Mouse (Mus musculus) kidney, postnatal 0 days (tissue): ENCODE measurements around the gene Frat1. TPM values are rescaled to one million over a fixed set of nuclear protein-coding genes. Genes with fewer than 3 reads are reported as not detected.

Experiments used
- ATAC-seq: fragments of 200-750 bp; cut with Nextera tagmentation; replicated peaks from 2 replicates; pipeline ENCODE4 v1.8.0; 2017; ENCODE audit warnings: low read depth, moderate number of reproducible peaks, moderate TSS enrichment, moderate library complexity; ENCODE audit not compliant: low FRiP score
- DNase-seq: peaks from one replicate; pipeline ENCODE4 v3.0.0-alpha.2; 2016; ENCODE audit warnings: low spot score
- H3K27ac ChIP-seq: fragments of 300-500 bp; sonication (generic); 2 replicates; pipeline ENCODE4 v1.5.1; 2014; ENCODE audit warnings: mild to moderate bottlenecking
- H3K27me3 ChIP-seq: fragments of 300-500 bp; sonication (generic); 2 replicates; pipeline ENCODE4 v1.6.1; 2014; ENCODE audit warnings: low read length, mixed read lengths; ENCODE audit not compliant: insufficient read depth
- H3K36me3 ChIP-seq: fragments of 300-500 bp; sonication (generic); 2 replicates; pipeline ENCODE4 v1.6.1; 2014; ENCODE audit warnings: low read length, mixed read lengths; ENCODE audit not compliant: insufficient read depth
- H3K4me1 ChIP-seq: fragments of 300-500 bp; sonication (generic); replicated peaks from 2 replicates; pipeline ENCODE4 v1.6.1; 2014; ENCODE audit warnings: antibody characterized with exemption, low read length, mixed read lengths; ENCODE audit not compliant: insufficient read depth
- H3K4me2 ChIP-seq: fragments of 300-500 bp; sonication (generic); 2 replicates; pipeline ENCODE4 v1.6.1; 2014; ENCODE audit warnings: mild to moderate bottlenecking, low read length, moderate library complexity, mixed read lengths
- H3K4me3 ChIP-seq: fragments of 300-500 bp; sonication (generic); replicated peaks from 2 replicates; pipeline ENCODE4 v1.5.1; 2014; ENCODE audit warnings: low read depth, low read length
- H3K9ac ChIP-seq: fragments of 300-500 bp; sonication (generic); 2 replicates; pipeline ENCODE4 v1.6.1; 2014; ENCODE audit warnings: low read depth, low read length
- H3K9me3 ChIP-seq: fragments of 300-500 bp; sonication (generic); replicated peaks from 2 replicates; pipeline ENCODE4 v1.6.1; 2016; ENCODE audit warnings: low read length, inconsistent platforms, mixed read lengths
- CTCF ChIP-seq: IDR thresholded peaks from 2 replicates; pipeline ENCODE4 v1.5.1; 2016; ENCODE audit warnings: antibody characterized with exemption, low read depth, mild to moderate bottlenecking, moderate library complexity
- WGBS: fragments of 180-500 bp; shearing (Covaris S2); extraction: QIAGEN DNeasy Blood & Tissue Kit; methylation state at CpG from one replicate; pipeline ENCODE4 v1.1.7; 2014; 5-methylcytosine and 5-hydroxymethylcytosine counted together
- polyA plus RNA-seq: library from polyadenylated mRNA; unstranded; fragments of >200 nt; fragmentation: Nextera tagmentation; extraction: Ambion mirVana; gene quantifications from 2 replicates; pipeline ENCODE4 v1.2.1, GENCODE M21; 2015

Gene Frat1
- polyA plus RNA-seq, 1 experiment from 2014 or later = 11.1 TPM

DNA sequence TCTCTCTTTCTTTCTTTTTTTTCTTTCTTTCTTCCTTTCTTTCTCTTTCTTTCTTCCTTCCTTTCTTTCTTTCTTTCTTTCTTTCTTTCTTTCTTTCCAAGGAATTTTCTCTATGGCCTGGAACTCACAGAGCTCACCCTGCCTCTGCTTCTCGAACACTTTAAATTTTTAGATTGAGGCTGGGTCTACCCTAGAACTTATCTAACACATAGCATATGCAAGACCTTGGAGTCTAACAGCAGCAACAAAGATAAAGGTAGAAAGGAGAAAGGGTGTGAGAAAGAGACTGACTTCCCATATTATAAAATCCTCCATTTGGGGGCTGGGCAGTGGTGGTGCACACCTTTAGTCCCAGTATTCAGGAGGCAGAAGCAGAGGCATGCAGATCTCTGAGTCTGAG is 7.2 kb upstream of the Frat1 start:
- no peak for TF ChIP-seq CTCF
- WGBS = 93% methylated on average over 1 of the region's 1 CpGs
- no peaks in the 10 kb centered on the region for H3K9me3 ChIP-seq

GRCm38 (mm10) chr19:41824950-41825349 is 4.8 kb upstream of the Frat1 start:
- no peak for TF ChIP-seq CTCF
- DNase-seq = no peak
- Histone ChIP-seq H3K9ac (no peak overlapping the region), H3K27ac (no peak overlapping the region), H3K4me1 (no peaks in the 10 kb centered on the region), H3K36me3 (no peaks in the 10 kb centered on the region), H3K9me3 (no peaks in the 10 kb centered on the region), H3K27me3 (no peaks in the 10 kb centered on the region), H3K4me3 (no peak overlapping the region), H3K4me2 (no peak overlapping the region)
- 86% methylated on average over 5 of the region's 5 CpGs for WGBS
- no peak for ATAC-seq

More for the DNA sequence above, 7.2 kb upstream of the Frat1 start:
- ATAC-seq = no peak
- H3K27me3 ChIP-seq = no peaks in the 10 kb centered on the region
- no peak overlapping the region for H3K4me3 ChIP-seq
- DNase-seq = no peak
- no peak overlapping the region for H3K9ac ChIP-seq
- no peak overlapping the region for H3K27ac ChIP-seq
- no peaks in the 10 kb centered on the region for H3K36me3 ChIP-seq
- no peaks in the 10 kb centered on the region for H3K4me1 ChIP-seq
- no peak overlapping the region for H3K4me2 ChIP-seq

- no peak overlapping the region for H3K9ac ChIP-seq
- TF ChIP-seq CTCF = no peak
- no peaks in the 10 kb centered on the region for H3K36me3 ChIP-seq
- no peak overlapping the region for H3K27ac ChIP-seq
- ATAC-seq (no peak), DNase-seq (no peak)
- no peak overlapping the region for H3K4me3 ChIP-seq
- no peak overlapping the region for H3K4me2 ChIP-seq
- no peaks in the 10 kb centered on the region for H3K27me3 ChIP-seq
- peaks cover 7% of the 10 kb centered on the region for H3K4me1 ChIP-seq
- WGBS = 63% methylated on average over 3 of the region's 3 CpGs
- no peaks in the 10 kb centered on the region for H3K9me3 ChIP-seq
Observed at GRCm38 (mm10) chr19:41826529-41826928, 3.2 kb upstream of the Frat1 start.

DNA sequence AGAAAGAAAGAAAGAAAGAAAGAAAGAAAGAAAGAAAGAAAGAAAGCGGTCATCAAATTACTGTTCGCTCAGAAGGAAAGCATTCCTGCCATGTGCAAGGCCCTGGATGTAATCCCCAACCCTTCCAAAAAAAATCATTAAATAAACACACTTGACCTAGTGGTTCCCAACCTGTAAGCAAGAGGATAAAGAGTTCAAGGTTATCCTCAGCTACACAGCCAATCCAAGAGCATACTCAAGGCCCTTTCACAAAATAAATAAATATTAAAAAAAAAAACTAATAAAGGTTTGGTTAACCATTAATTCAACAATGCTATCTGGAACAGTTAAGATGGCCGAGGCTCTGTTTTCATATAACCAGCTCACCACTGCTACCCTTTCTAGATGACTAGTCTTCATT is 829 bp upstream of the Frat1 start:
- no peaks in the 10 kb centered on the region for H3K27me3 ChIP-seq
- H3K9me3 ChIP-seq = no peaks in the 10 kb centered on the region
- H3K27ac ChIP-seq = no peak overlapping the region
- H3K9ac ChIP-seq = no peak overlapping the region
- peak overlapping the region; percentile 98; the same call in 1 of the 2 replicates for H3K4me2 ChIP-seq
- H3K36me3 ChIP-seq = no peaks in the 10 kb centered on the region
- H3K4me1 ChIP-seq = peaks cover 10% of the 10 kb centered on the region
- no peak overlapping the region for H3K4me3 ChIP-seq
- TF ChIP-seq CTCF = no peak
- ATAC-seq (no peak), DNase-seq (no peak)
- 70% methylated on average over 3 of the region's 3 CpGs for WGBS

DNA sequence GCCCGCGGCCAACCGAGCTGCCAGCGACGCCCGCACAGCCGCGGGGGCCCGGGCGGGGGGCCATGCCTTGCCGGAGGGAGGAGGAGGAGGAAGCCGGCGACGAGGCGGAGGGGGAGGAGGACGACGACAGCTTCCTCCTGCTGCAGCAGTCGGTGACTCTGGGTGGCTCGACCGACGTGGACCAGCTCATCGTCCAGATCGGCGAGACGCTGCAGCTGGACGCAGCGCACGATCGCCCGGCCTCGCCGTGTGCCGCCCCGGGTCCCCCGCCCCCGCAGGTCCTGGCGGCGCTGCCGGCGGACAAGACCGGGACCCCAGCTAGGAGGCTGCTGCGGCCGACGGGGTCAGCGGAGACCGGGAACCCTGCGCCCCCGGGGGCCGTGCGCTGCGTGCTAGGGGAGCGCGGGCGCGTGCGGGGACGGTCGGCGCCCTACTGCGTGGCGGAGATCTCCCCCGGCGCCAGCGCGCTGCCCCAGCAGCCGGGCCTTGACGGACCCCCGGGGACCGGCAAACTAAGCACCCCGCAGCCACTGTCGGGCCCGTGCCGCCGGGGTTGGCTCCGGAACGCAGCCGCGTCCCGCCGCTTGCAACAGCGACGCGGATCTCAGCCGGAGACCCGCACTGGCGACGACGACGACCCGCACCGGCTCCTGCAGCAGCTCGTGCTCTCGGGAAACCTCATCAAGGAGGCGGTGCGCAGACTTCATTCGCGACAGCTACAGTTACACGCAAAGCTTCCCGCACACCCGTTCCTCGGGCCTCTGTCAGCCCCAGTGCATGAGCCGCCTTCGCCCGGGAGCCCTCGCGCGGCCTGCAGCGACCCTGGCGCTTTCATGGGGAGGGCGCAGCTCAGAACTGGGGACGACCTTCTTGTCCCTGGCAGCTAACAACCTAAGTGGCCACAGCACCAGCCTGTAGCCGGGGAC is 599 bp downstream of the Frat1 start:
- Histone ChIP-seq H3K27me3 (no peaks in the 10 kb centered on the region), H3K9ac (peak overlapping the region; percentile 77), H3K4me3 (peak overlapping the region; percentile 73), H3K4me1 (peaks cover 10% of the 10 kb centered on the region), H3K9me3 (no peaks in the 10 kb centered on the region), H3K27ac (peak overlapping the region; percentile 81), H3K36me3 (no peaks in the 10 kb centered on the region), H3K4me2 (peak overlapping the region; percentile 98)
- peak; percentile 55 for ATAC-seq
- WGBS = under 1% methylated on average over 95 of the region's 112 CpGs
- TF ChIP-seq CTCF = no peak
- peak; percentile 67 for DNase-seq

DNA sequence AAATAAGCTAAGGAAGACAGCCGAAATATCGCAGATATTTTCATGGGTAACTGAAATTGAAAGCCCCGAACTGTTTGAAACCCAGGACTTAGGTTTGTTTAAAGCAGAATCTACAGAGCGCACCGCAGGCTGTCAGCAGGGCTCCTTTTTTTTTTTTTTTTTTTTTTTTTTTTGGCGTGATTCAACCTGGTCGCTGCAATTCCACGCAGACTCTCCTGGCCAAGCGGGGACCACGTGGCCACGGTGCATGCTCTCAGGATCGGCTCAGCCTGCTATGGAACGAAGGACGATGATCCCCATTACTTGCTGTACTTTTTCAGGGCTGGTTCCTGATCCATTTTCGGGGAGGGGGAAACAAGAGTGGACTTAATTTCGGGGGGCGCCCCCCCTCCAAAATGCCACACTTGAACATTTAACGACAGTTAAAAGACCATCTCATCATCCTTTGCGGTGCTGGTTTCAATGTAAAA is 1.4 kb downstream of the Frat1 start:
- DNase-seq = no peak
- H3K4me2 ChIP-seq = peak overlapping the region; percentile 98
- H3K36me3 ChIP-seq = no peaks in the 10 kb centered on the region
- ATAC-seq = no peak
- H3K4me3 ChIP-seq = peak overlapping the region; percentile 73
- peaks cover 10% of the 10 kb centered on the region for H3K4me1 ChIP-seq
- WGBS = 1% methylated on average over 19 of the region's 19 CpGs
- peak overlapping the region; percentile 77 for H3K9ac ChIP-seq
- peak overlapping the region; percentile 81; the same call in 1 of the 2 replicates for H3K27ac ChIP-seq
- H3K9me3 ChIP-seq = no peaks in the 10 kb centered on the region
- no peaks in the 10 kb centered on the region for H3K27me3 ChIP-seq
- no peak for TF ChIP-seq CTCF
